Mouse (Mus musculus) C2C12 (cell line): ENCODE results near the gene Mapk1ip1.

Source experiments
- MAX ChIP-seq: IDR thresholded peaks from one replicate; pipeline ENCODE4 v1.6.1; 2011; ENCODE audit warnings: mild to moderate bottlenecking, control low read depth
- USF1 ChIP-seq: IDR thresholded peaks from one replicate; pipeline ENCODE4 v1.6.1; 2011; ENCODE audit warnings: low read depth, mild to moderate bottlenecking, control low read depth, moderate library complexity

DNA sequence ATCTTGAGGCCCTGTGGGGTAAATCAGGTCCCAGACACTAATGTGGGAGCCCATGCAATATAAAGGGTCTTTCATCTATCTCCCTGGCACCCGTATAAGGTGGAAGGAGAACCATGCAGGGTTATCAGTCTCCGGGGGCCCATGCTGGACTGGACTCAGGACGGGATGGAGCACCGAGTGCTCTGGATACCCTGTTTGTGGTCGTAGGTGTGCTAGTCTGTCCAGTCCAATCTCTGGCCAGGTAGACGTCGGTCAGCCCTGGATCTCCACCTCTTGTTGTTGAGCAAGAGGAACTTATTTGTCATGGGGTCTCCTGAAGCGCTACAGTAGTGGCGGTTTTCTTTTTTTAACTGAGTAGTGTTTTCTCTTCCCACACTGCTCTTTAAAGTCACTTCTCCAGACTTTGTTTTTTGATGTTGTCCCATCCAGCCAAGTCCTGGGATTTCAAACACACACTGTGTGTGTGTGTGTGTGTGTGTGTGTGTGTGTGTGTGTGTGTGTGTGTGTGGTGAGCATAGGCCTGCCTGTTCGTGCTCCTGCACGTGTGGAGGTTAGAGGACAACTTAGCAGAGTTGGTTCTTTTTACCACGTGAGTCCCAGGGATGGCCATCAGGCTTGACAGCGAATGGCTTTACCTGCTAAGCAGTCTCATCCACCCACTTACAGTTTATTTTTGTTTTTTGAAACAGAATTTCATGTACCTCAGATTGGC lies 1.4 kb upstream of the Mapk1ip1 start:
- TF ChIP-seq USF1, result no peak
- TF ChIP-seq MAX, result no peak
